Mouse (Mus musculus): Measurements from ENCODE around the gene Tmem259. TPM values are rescaled to one million over a fixed set of nuclear protein-coding genes. Genes with fewer than 3 reads are reported as not detected.

Tmem259 gene
- polyA plus RNA-seq, 1 experiment from 2014 or later, result 23.4 TPM

GRCm38 (mm10) chr10:79946752-79947322 lies 37.3 kb downstream of the Tmem259 start:
- ATAC-seq (ENCODE audit: insufficient read depth), result no peak
- Histone ChIP-seq H3K4me2 (peak overlapping the region; percentile 47), H3K27ac (ENCODE audit: low read depth) (peak overlapping the region; percentile 86; the same call in 1 of the 2 replicates), H3K9me3 (ENCODE audit: low read depth, low read length) (no peaks in the 10 kb centered on the region), H3K36me3 (ENCODE audit: insufficient read depth) (peaks cover 43% of the 10 kb centered on the region), H3K4me3 (ENCODE audit: low read depth, low read length) (peak overlapping the region; percentile 2; the same call in 1 of the 2 replicates), H3K9ac (peak overlapping the region; percentile 42), H3K27me3 (ENCODE audit: insufficient read depth, low read length) (no peaks in the 10 kb centered on the region), H3K4me1 (ENCODE audit: insufficient read depth) (peaks cover 17% of the 10 kb centered on the region)
- no peak for TF ChIP-seq CTCF (IDR thresholded peaks at IDR 0.05; ENCODE audit: low read depth)
- WGBS, result 13% methylated on average over 7 of the region's 7 CpGs
- peak; percentile 52 for DNase-seq

DNA sequence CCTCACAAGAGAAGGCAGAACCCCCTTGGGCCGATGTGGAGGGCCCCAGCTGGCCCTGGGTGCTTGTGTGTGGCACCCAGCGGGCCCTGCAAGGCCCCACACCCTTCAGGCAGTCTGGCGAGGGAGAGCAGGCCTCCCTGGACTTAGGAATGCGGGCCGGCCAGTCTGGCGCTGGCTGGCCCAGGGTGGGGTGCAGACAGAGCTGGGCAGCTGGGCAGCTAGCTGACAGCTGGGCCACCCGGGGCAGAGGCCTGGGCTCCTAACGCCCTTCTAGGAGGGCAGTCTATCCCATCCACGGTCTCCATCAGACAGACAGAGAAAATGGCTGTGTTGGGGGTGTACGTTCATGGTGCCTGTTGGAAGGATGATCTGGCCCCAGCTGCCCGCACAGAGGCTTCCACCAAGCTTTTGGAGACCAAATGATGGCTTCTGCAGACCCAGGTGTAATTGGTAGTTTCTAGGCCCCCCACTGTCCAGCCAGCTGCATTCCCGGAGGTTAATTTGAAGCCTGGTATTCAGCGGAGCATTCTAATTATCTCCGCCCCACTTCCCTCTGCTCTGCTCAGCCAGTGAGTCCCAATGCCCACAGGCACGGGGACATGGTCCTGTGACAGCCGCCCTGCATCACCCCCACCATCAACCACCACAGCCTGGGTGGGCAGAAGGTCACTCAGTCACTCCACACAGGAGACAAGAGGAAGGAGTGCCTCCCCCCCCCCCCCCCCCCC lies 38.5 kb downstream of the Tmem259 start:
- ATAC-seq (ENCODE audit: insufficient read depth) (peak; percentile 63), DNase-seq (peak; percentile 62)
- Histone ChIP-seq H3K4me2 (peak overlapping the region; percentile 47), H3K4me3 (ENCODE audit: low read depth, low read length) (no peak overlapping the region), H3K4me1 (ENCODE audit: insufficient read depth) (peaks cover 17% of the 10 kb centered on the region), H3K27ac (ENCODE audit: low read depth) (peak overlapping the region; percentile 86), H3K36me3 (ENCODE audit: insufficient read depth) (peaks cover 35% of the 10 kb centered on the region), H3K27me3 (ENCODE audit: insufficient read depth, low read length) (no peaks in the 10 kb centered on the region), H3K9ac (no peak overlapping the region), H3K9me3 (ENCODE audit: low read depth, low read length) (no peaks in the 10 kb centered on the region)
- no peak for TF ChIP-seq CTCF (IDR thresholded peaks at IDR 0.05; ENCODE audit: low read depth)
- 28% methylated on average over 16 of the region's 16 CpGs for WGBS

- H3K9ac ChIP-seq, result no peak overlapping the region
- H3K4me1 ChIP-seq (ENCODE audit: insufficient read depth), result peaks cover 17% of the 10 kb centered on the region
- no peak overlapping the region for H3K4me2 ChIP-seq
- H3K36me3 ChIP-seq (ENCODE audit: insufficient read depth), result peaks cover 13% of the 10 kb centered on the region
- no peaks in the 10 kb centered on the region for H3K27me3 ChIP-seq (ENCODE audit: insufficient read depth, low read length)
- H3K27ac ChIP-seq (ENCODE audit: low read depth), result 0 out of 2 replicates have a peak overlapping the region, but pooled peaks have one; percentile 33
- no peak for TF ChIP-seq CTCF (IDR thresholded peaks at IDR 0.05; ENCODE audit: low read depth)
- no peak for DNase-seq
- H3K9me3 ChIP-seq (ENCODE audit: low read depth, low read length), result no peaks in the 10 kb centered on the region
- no peak overlapping the region for H3K4me3 ChIP-seq (ENCODE audit: low read depth, low read length)
- no peak for ATAC-seq (ENCODE audit: insufficient read depth)
- 66% methylated on average over 9 of the region's 9 CpGs for WGBS
Measured at GRCm38 (mm10) chr10:79943471-79943901, 40.6 kb downstream of the Tmem259 start.

GRCm38 (mm10) chr10:79942988-79943387 lies 41.1 kb downstream of the Tmem259 start:
- Histone ChIP-seq H3K4me1 (ENCODE audit: insufficient read depth) (peaks cover 17% of the 10 kb centered on the region), H3K4me2 (no peak overlapping the region), H3K27me3 (ENCODE audit: insufficient read depth, low read length) (no peaks in the 10 kb centered on the region), H3K9ac (no peak overlapping the region), H3K4me3 (ENCODE audit: low read depth, low read length) (no peak overlapping the region), H3K36me3 (ENCODE audit: insufficient read depth) (peaks cover 12% of the 10 kb centered on the region; the same call in 1 of the 2 replicates), H3K27ac (ENCODE audit: low read depth) (no peak overlapping the region; the same call in 1 of the 2 replicates), H3K9me3 (ENCODE audit: low read depth, low read length) (no peaks in the 10 kb centered on the region)
- ATAC-seq (ENCODE audit: insufficient read depth) (no peak), DNase-seq (no peak)
- TF ChIP-seq CTCF (IDR thresholded peaks at IDR 0.05; ENCODE audit: low read depth), result no peak
- WGBS, result 69% methylated on average over 1 of the region's 1 CpGs

DNA sequence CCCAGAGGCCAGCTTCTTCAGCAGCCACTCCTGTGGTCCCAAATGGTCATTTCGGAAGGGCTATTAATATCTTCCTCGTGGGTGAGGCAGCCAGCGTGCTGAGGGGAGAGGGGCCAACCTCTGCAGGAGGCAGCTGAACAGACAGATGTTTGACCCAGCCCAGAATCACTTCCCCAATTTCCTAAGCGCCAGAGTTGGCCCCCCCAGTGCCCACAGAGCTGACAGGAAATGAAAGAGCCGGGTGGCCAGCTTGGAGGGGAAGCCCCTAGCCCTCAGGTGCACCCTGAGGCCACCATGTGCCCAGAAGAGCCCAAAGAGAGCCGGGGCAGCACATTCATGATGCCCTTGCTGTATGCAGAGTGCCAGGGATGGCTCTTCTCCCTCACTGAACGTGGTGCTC lies 43.4 kb downstream of the Tmem259 start:
- Histone ChIP-seq H3K9me3 (ENCODE audit: low read depth, low read length) (no peaks in the 10 kb centered on the region), H3K27me3 (ENCODE audit: insufficient read depth, low read length) (no peaks in the 10 kb centered on the region), H3K4me2 (no peak overlapping the region), H3K4me3 (ENCODE audit: low read depth, low read length) (no peak overlapping the region), H3K27ac (ENCODE audit: low read depth) (no peak overlapping the region), H3K4me1 (ENCODE audit: insufficient read depth) (peaks cover 23% of the 10 kb centered on the region), H3K36me3 (ENCODE audit: insufficient read depth) (peaks cover 19% of the 10 kb centered on the region), H3K9ac (no peak overlapping the region)
- no peak for TF ChIP-seq CTCF (IDR thresholded peaks at IDR 0.05; ENCODE audit: low read depth)
- no peak for ATAC-seq (ENCODE audit: insufficient read depth)
- WGBS, result 57% methylated on average over 7 of the region's 7 CpGs
- no peak for DNase-seq

DNA sequence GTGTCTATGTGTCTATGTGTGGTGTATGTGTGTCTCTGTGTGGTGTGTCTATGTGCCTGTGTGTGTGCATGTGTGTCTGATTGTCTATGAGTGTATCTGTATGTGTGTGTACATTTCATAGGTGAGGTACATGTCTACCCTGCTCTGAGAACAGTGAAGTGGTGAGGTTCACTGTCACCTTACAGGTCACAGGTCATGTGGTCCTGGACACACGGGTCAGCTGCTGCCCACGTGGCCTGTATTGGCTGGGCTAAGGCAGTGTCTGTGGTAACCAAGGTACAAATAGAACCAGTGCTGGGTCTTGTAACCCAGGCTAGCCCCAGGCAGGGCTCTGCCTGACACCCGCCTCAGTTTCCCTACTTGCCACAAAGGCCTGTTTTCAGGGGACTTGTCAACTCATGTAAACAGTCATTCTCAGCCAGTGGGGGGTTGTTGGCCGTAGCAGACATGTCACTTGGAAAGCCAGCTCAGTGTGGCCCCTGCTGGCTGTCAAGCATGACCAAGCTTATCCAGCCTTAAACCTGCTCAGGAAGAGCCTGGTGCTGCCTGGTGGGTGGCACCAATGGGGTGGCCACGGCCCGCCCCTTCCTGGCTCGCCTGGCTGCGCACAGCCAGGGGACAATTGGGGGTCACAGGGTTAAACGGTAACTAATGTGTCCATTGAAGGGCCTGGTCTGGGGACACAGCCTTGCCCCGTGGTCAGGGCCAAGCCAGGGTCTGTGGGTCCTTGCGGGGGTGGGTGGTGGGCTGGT lies 46.2 kb downstream of the Tmem259 start:
- Histone ChIP-seq H3K27ac (ENCODE audit: low read depth) (no peak overlapping the region), H3K36me3 (ENCODE audit: insufficient read depth) (peaks cover 30% of the 10 kb centered on the region), H3K4me2 (no peak overlapping the region), H3K27me3 (ENCODE audit: insufficient read depth, low read length) (no peaks in the 10 kb centered on the region), H3K9me3 (ENCODE audit: low read depth, low read length) (no peaks in the 10 kb centered on the region), H3K4me1 (ENCODE audit: insufficient read depth) (peaks cover 26% of the 10 kb centered on the region), H3K4me3 (ENCODE audit: low read depth, low read length) (no peak overlapping the region), H3K9ac (peak overlapping the region; percentile 23; the same call in 1 of the 2 replicates)
- no peak for TF ChIP-seq CTCF (IDR thresholded peaks at IDR 0.05; ENCODE audit: low read depth)
- ATAC-seq (ENCODE audit: insufficient read depth) (no peak), DNase-seq (no peak)
- 68% methylated on average over 11 of the region's 11 CpGs for WGBS
